Mouse (Mus musculus) hindbrain, embryonic 10.5 days (tissue): ENCODE results near the gene Gusb. TPM values are rescaled to one million over a fixed set of nuclear protein-coding genes. Genes with fewer than 3 reads are reported as not detected.
"Not testable (repeated sequence)": the region's sequence is repeated elsewhere in the genome, so short reads cannot be mapped to it uniquely, and the experiment has no call there.

Source experiments
- DNase-seq: peaks from one replicate; pipeline ENCODE4 v3.0.0-alpha.2; 2017; ENCODE audit warnings: low spot score
- H3K27ac ChIP-seq: fragments of 300-500 bp; sonication (generic); 2 replicates; pipeline ENCODE4 v1.5.1; 2016; ENCODE audit warnings: mild to moderate bottlenecking, moderate library complexity
- H3K27me3 ChIP-seq: fragments of 300-500 bp; sonication (generic); 2 replicates; pipeline ENCODE4 v1.6.1; 2016; ENCODE audit warnings: mild to moderate bottlenecking; ENCODE audit not compliant: poor library complexity, insufficient read depth, severe bottlenecking
- H3K36me3 ChIP-seq: fragments of 300-500 bp; sonication (generic); 2 replicates; pipeline ENCODE4 v1.6.1; 2016; ENCODE audit warnings: mild to moderate bottlenecking, moderate library complexity
- H3K4me1 ChIP-seq: fragments of 300-500 bp; sonication (generic); replicated peaks from 2 replicates; pipeline ENCODE4 v1.6.1; 2016; ENCODE audit warnings: mild to moderate bottlenecking
- H3K4me3 ChIP-seq: fragments of 300-500 bp; sonication (generic); 2 replicates; pipeline ENCODE4 v1.5.1; 2016; ENCODE audit warnings: mild to moderate bottlenecking, moderate library complexity
- H3K9me3 ChIP-seq: fragments of 300-500 bp; sonication (generic); 2 replicates; pipeline ENCODE4 v1.6.1; 2016; ENCODE audit warnings: mild to moderate bottlenecking, moderate library complexity
- WGBS: fragments of 180-500 bp; shearing (Covaris S2); methylation state at CpG from one replicate; pipeline ENCODE4 v1.1.7; 2016; 5-methylcytosine and 5-hydroxymethylcytosine counted together
- polyA plus RNA-seq: library from polyadenylated mRNA; unstranded; fragments of >200 nt; fragmentation: Nextera tagmentation; extraction: Ambion mirVana; gene quantifications from 2 replicates; pipeline ENCODE4 v1.2.1, GENCODE M21; 2016

Gusb gene
- polyA plus RNA-seq, 1 experiment from 2014 or later, result 36.1 TPM

- Histone ChIP-seq H3K36me3 (peaks cover 15% of the 10 kb centered on the region), H3K4me1 (no peaks in the 10 kb centered on the region), H3K27me3 (no peaks in the 10 kb centered on the region), H3K27ac (no peak overlapping the region), H3K4me3 (no peak overlapping the region), H3K9me3 (no peaks in the 10 kb centered on the region)
- DNase-seq, result no peak
- WGBS, result 93% methylated on average over 4 of the region's 4 CpGs
Measured at GRCm38 (mm10) chr5:129952143-129952542, 50.7 kb downstream of the Gusb start.

- peaks cover 10% of the 10 kb centered on the region for H3K4me1 ChIP-seq
- no peak overlapping the region for H3K4me3 ChIP-seq
- H3K27ac ChIP-seq, result no peak overlapping the region
- DNase-seq, result no peak
- WGBS, result 95% methylated on average over 2 of the region's 2 CpGs
- no peaks in the 10 kb centered on the region for H3K27me3 ChIP-seq
- no peaks in the 10 kb centered on the region for H3K9me3 ChIP-seq
- peaks cover 33% of the 10 kb centered on the region for H3K36me3 ChIP-seq
Measured at GRCm38 (mm10) chr5:129947528-129948033, 55.3 kb downstream of the Gusb start.

- WGBS, result 89% methylated on average over 1 of the region's 1 CpGs
- H3K9me3 ChIP-seq, result no peaks in the 10 kb centered on the region
Measured at GRCm38 (mm10) chr5:129943402-129943801, 59.4 kb downstream of the Gusb start.

GRCm38 (mm10) chr5:129942073-129942939 lies 60.5 kb downstream of the Gusb start:
- H3K27me3 ChIP-seq, H3K9me3 ChIP-seq: not testable (repeated sequence)
- peak; percentile 49 for DNase-seq
- WGBS, result under 1% methylated on average over 53 of the region's 82 CpGs
- peaks cover 13% of the 10 kb centered on the region for H3K4me1 ChIP-seq
- H3K27ac ChIP-seq, result peak overlapping the region; percentile 93
- peak overlapping the region; percentile 96 for H3K4me3 ChIP-seq
- peaks cover 22% of the 10 kb centered on the region for H3K36me3 ChIP-seq

More at GRCm38 (mm10) chr5:129943402-129943801, 59.4 kb downstream of the Gusb start:
- DNase-seq, result no peak
- no peaks in the 10 kb centered on the region for H3K27me3 ChIP-seq
- no peak overlapping the region for H3K4me3 ChIP-seq
- H3K27ac ChIP-seq, result no peak overlapping the region
- peaks cover 13% of the 10 kb centered on the region for H3K4me1 ChIP-seq
- peaks cover 31% of the 10 kb centered on the region for H3K36me3 ChIP-seq

GRCm38 (mm10) chr5:129941495-129942045 lies 61.3 kb downstream of the Gusb start, which contains the start of gene Vkorc1l1:
Gene Vkorc1l1 (plus strand): TSS chr5:129941970.
- WGBS, result under 1% methylated on average over 59 of the region's 59 CpGs

GRCm38 (mm10) chr5:129940736-129941494 lies 61.9 kb downstream of the Gusb start:
- Histone ChIP-seq H3K9me3 (no peaks in the 10 kb centered on the region), H3K27ac (peak overlapping the region; percentile 82), H3K4me1 (peaks cover 13% of the 10 kb centered on the region), H3K27me3 (no peaks in the 10 kb centered on the region), H3K36me3 (peaks cover 13% of the 10 kb centered on the region), H3K4me3 (peak overlapping the region; percentile 96)
- WGBS, result 9% methylated on average over 9 of the region's 9 CpGs
- no peak for DNase-seq

More at GRCm38 (mm10) chr5:129941495-129942045, 61.3 kb downstream of the Gusb start, which contains the start of gene Vkorc1l1:
- H3K27ac ChIP-seq, result peak within 1 kb of the TSS; percentile 93
- H3K4me1 ChIP-seq, result peaks cover 13% of the 10 kb centered on the region
- no peaks in the 10 kb centered on the region for H3K27me3 ChIP-seq
- peak within 1 kb of the TSS; percentile 96 for H3K4me3 ChIP-seq
- H3K36me3 ChIP-seq, result peaks cover 17% of the 10 kb centered on the region
- DNase-seq, result peak; percentile 99
- no peaks in the 10 kb centered on the region for H3K9me3 ChIP-seq

- Histone ChIP-seq H3K36me3 (peaks cover 8% of the 10 kb centered on the region), H3K4me1 (peaks cover 13% of the 10 kb centered on the region), H3K27ac (no peak overlapping the region), H3K4me3 (no peak overlapping the region), H3K27me3 (no peaks in the 10 kb centered on the region), H3K9me3 (no peaks in the 10 kb centered on the region)
- WGBS, result 73% methylated on average over 2 of the region's 2 CpGs
- no peak for DNase-seq
Measured at GRCm38 (mm10) chr5:129940281-129940680, 62.6 kb downstream of the Gusb start.

Other genes starting within 250 kb of the Gusb start
- 40.2 and 40.5 TPM in 2 replicates for gene Psph, start 215.6 kb downstream of the Gusb start, polyA plus RNA-seq
- 46.6 and 47.5 TPM in 2 replicates for gene Sumf2, start 156.1 kb downstream of the Gusb start, polyA plus RNA-seq
- gene Chchd2, start 115.6 kb downstream of the Gusb start, polyA plus RNA-seq, result 1,092 and 1,098 TPM in 2 replicates
- 6.2 and 6.7 TPM in 2 replicates for gene Zbed5, start 107.3 kb downstream of the Gusb start, polyA plus RNA-seq
- gene Phkg1, start 104.5 kb downstream of the Gusb start, polyA plus RNA-seq, result 0.10 and 0.26 TPM in 2 replicates
- gene Nupr1l, start 94.5 kb downstream of the Gusb start, polyA plus RNA-seq, result 3.5 and 4.3 TPM in 2 replicates
- 32.1 and 32.4 TPM in 2 replicates for gene Vkorc1l1, start 61.1 kb downstream of the Gusb start, polyA plus RNA-seq
- 37.9 and 40.8 TPM in 2 replicates for gene Asl, start 26.2 kb upstream of the Gusb start, polyA plus RNA-seq
- gene Crcp, start 26.2 kb upstream of the Gusb start, polyA plus RNA-seq, result 57.6 and 61.3 TPM in 2 replicates
- 50.0 and 50.3 TPM in 2 replicates for gene Tpst1, start 70.3 kb upstream of the Gusb start, polyA plus RNA-seq
- 5.0 and 6.6 TPM in 2 replicates for gene Kctd7, start 141.8 kb upstream of the Gusb start, polyA plus RNA-seq
- gene Rabgef1, start 168.7 kb upstream of the Gusb start, polyA plus RNA-seq, result 23.5 and 27.3 TPM in 2 replicates
- gene Tmem248, start 214.0 kb upstream of the Gusb start, polyA plus RNA-seq, result 33.6 and 38.0 TPM in 2 replicates